Mouse (Mus musculus) bone marrow, adult 2 months (tissue): ENCODE measurements around the gene Tdrd7.

Source experiments
- CTCF ChIP-seq: fragments of 200-500 bp; IDR thresholded peaks from 2 replicates; pipeline ENCODE4 v1.5.1; 2011; ENCODE audit warnings: low read length, control low read depth; ENCODE audit not compliant: control insufficient read depth, insufficient read depth
- POLR2A ChIP-seq: fragments of 200-500 bp; IDR thresholded peaks from 2 replicates; pipeline ENCODE4 v1.6.1; 2011; ENCODE audit warnings: low read depth, mild to moderate bottlenecking, control low read depth, low read length, borderline replicate concordance; ENCODE audit not compliant: control insufficient read depth

- TF ChIP-seq CTCF (no peak), POLR2A (no peak)
Observed at GRCm38 (mm10) chr4:46056163-46056562, 91.0 kb downstream of the Tdrd7 start.
